Mouse (Mus musculus): ENCODE results near the gene Bptf. TPM values are rescaled to one million over a fixed set of nuclear protein-coding genes. Genes with fewer than 3 reads are reported as not detected.

The Bptf gene
- total and polyA plus RNA-seq, 3 experiments, result 22.1 to 63.9 (median 28.0) TPM

DNA sequence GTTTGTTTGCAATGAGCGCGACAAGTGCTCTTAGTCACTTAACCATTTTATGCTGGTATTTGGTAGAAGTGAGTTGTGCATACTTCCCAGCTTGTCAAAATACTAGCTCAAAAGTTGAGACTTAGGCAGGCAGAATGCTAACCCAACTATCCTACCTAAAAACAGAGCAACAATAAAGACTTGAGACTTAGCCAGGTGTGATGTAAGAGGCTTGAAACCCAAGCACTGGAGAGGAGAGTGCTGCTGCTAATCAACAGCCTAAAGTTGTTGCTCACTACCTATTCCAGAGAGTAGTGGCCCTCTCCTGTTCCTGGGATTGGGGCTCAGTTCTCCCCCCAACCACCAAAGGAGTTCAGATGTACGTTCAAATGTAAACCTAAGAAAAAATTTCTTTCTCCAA, 121.5 kb downstream of the Bptf start:
- H3K36me3 ChIP-seq (replicated peaks in 1 of 2; ENCODE audit: control insufficient read depth in 1 of 2, insufficient read depth in 1 of 2, low read length in 1 of 2), result no peaks in the 10 kb centered on the region
- no peak for DNase-seq (ENCODE audit: extremely low read depth)
- no peak overlapping the region for H3K9ac ChIP-seq (ENCODE audit: insufficient read depth, low read depth)
- no peak overlapping the region for H3K4me2 ChIP-seq (ENCODE audit: insufficient read depth, low read depth, poor library complexity, severe bottlenecking)
- in situ Hi-C loops (cut with MboI; ENCODE audit: low pct_ligation_motif_present, low pct_unique_long_range_greater_than_20kb, low sequenced_read_pairs) (no loop called here), dilution Hi-C loops (cut with MboI; ENCODE audit: extremely low pct_ligation_motif_present, extremely low pct_unique_long_range_greater_than_20kb, low sequenced_read_pairs) (no loop called here)
- H3K9me3 ChIP-seq (replicated peaks; ENCODE audit: low read length), result peaks cover 3% of the 10 kb centered on the region
- peaks cover 6 to 14% of the 10 kb centered on the region in 2 experiments; a peak in 3 of 4 replicates for H3K4me1 ChIP-seq (ENCODE audit: control insufficient read depth in 1 of 2, insufficient read depth in 2 of 2)
- no peaks in the 10 kb centered on the region for H3K79me2 ChIP-seq (replicated peaks; ENCODE audit: control insufficient read depth, extremely low read depth, insufficient read depth, poor library complexity, severe bottlenecking)
- peaks cover 11% of the 10 kb centered on the region for H3K27me3 ChIP-seq (replicated peaks)
- no peak overlapping the region for H3K4me3 ChIP-seq (replicated peaks in 1 of 3; ENCODE audit: low read depth in 2 of 3, low read length in 2 of 3, poor library complexity in 1 of 3)
- TF ChIP-seq SMC3 (IDR thresholded peaks at IDR 0.05; ENCODE audit: low read depth, low read length), result no peak
- TF ChIP-seq JUN (IDR thresholded peaks at IDR 0.05; ENCODE audit: insufficient read depth, low read depth, low read length), result no peak
- no peak for TF ChIP-seq EP300 (IDR thresholded peaks at IDR 0.05; ENCODE audit: low read length)
- no peak for TF ChIP-seq ZKSCAN1 (IDR thresholded peaks at IDR 0.05; ENCODE audit: borderline replicate concordance, low read depth, low read length)
- TF ChIP-seq ELF1 (IDR thresholded peaks at IDR 0.05; ENCODE audit: low read depth, low read length), result no peak
- no peak for TF ChIP-seq HCFC1 (IDR thresholded peaks at IDR 0.05; ENCODE audit: low read depth, low read length)
- no peak for TF ChIP-seq CTCF (conservative IDR thresholded peaks at IDR 0.05 in 1 of 2, IDR thresholded peaks at IDR 0.05 in 1 of 2; ENCODE audit: low read depth in 2 of 2, low read length in 2 of 2)
- TF ChIP-seq MAFK (IDR thresholded peaks at IDR 0.05; ENCODE audit: insufficient replicate concordance, low read length), result no peak
- no peak for TF ChIP-seq RAD21 (IDR thresholded peaks at IDR 0.05; ENCODE audit: low read depth, low read length)
- TF ChIP-seq RCOR1 (conservative IDR thresholded peaks at IDR 0.05; ENCODE audit: low read depth, low read length), result no peak
- TF ChIP-seq MEF2A (IDR thresholded peaks at IDR 0.05; ENCODE audit: borderline replicate concordance, low read depth, low read length), result no peak
- no peak for TF ChIP-seq POLR2AphosphoS2 (IDR thresholded peaks at IDR 0.05; ENCODE audit: low read depth, low read length)
- TF ChIP-seq ZNF384 (IDR thresholded peaks at IDR 0.05; ENCODE audit: low read depth, low read length), result no peak
- TF ChIP-seq USF2 (conservative IDR thresholded peaks at IDR 0.05; ENCODE audit: low read depth, low read length), result no peak
- TF ChIP-seq MAZ (IDR thresholded peaks at IDR 0.05; ENCODE audit: low read depth, low read length), result no peak
- no peak for TF ChIP-seq ETS1 (conservative IDR thresholded peaks at IDR 0.05; ENCODE audit: low read depth, low read length)
- TF ChIP-seq SIN3A (IDR thresholded peaks at IDR 0.05; ENCODE audit: low read length), result no peak
- no peak for TF ChIP-seq TCF12 (IDR thresholded peaks at IDR 0.05; ENCODE audit: low read depth, low read length)
- H3K27ac ChIP-seq (ENCODE audit: insufficient read depth, low read depth), result no peak overlapping the region

DNA sequence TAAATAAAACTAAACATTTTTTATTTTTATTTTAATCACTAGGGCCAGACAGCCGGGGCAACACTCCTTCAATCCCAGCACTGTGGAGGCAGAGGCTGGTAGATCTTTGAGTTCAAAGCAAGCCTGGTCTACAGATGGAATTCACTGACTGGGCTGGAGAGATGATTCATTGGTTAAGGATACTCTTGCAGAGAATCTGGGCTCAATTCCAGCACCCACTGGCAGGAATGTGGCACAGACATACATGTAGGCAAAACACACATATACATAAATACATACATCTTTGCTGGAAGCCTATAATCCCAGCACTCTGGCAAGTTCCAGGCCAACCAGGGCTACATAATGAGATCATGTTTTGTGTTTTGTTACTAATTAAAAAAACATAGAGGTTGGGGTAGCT, 126.4 kb downstream of the Bptf start:
- dilution Hi-C loops (cut with MboI; ENCODE audit: extremely low pct_ligation_motif_present, extremely low pct_unique_long_range_greater_than_20kb, low sequenced_read_pairs), result no loop called here
- no peak overlapping the region for H3K4me3 ChIP-seq (replicated peaks in 1 of 3; ENCODE audit: low read depth in 2 of 3, low read length in 2 of 3, poor library complexity in 1 of 3)
- TF ChIP-seq ETS1 (conservative IDR thresholded peaks at IDR 0.05; ENCODE audit: low read depth, low read length) (no peak), MAFK (IDR thresholded peaks at IDR 0.05; ENCODE audit: insufficient replicate concordance, low read length) (no peak), POLR2A (IDR thresholded peaks at IDR 0.05; ENCODE audit: low read depth, low read length) (no peak), MAX (IDR thresholded peaks at IDR 0.05; ENCODE audit: low read length) (no peak), HCFC1 (IDR thresholded peaks at IDR 0.05; ENCODE audit: low read depth, low read length) (no peak), USF2 (conservative IDR thresholded peaks at IDR 0.05; ENCODE audit: low read depth, low read length) (no peak), MAZ (IDR thresholded peaks at IDR 0.05; ENCODE audit: low read depth, low read length) (no peak), RAD21 (IDR thresholded peaks at IDR 0.05; ENCODE audit: low read depth, low read length) (no peak), POLR2AphosphoS2 (IDR thresholded peaks at IDR 0.05; ENCODE audit: low read depth, low read length) (no peak), MYC (IDR thresholded peaks at IDR 0.05; ENCODE audit: low read depth, low read length) (no peak), TBP (conservative IDR thresholded peaks at IDR 0.05; ENCODE audit: low read depth, low read length) (no peak), E2F4 (IDR thresholded peaks at IDR 0.05; ENCODE audit: insufficient replicate concordance, low read depth, low read length) (no peak), CTCF (conservative IDR thresholded peaks at IDR 0.05 in 1 of 2, IDR thresholded peaks at IDR 0.05 in 1 of 2; ENCODE audit: low read depth in 2 of 2, low read length in 2 of 2) (no peak), UBTF (IDR thresholded peaks at IDR 0.05; ENCODE audit: low read depth, low read length) (no peak)
- no peaks in the 10 kb centered on the region for H3K9me3 ChIP-seq (replicated peaks; ENCODE audit: low read length)
- peaks cover 11% of the 10 kb centered on the region for H3K27me3 ChIP-seq (replicated peaks)
- H3K9ac ChIP-seq (ENCODE audit: insufficient read depth, low read depth), result no peak overlapping the region
- H3K27ac ChIP-seq (ENCODE audit: insufficient read depth, low read depth), result no peak overlapping the region
- no peaks in the 10 kb centered on the region for H3K79me2 ChIP-seq (replicated peaks; ENCODE audit: control insufficient read depth, extremely low read depth, insufficient read depth, poor library complexity, severe bottlenecking)
- no peak for DNase-seq (ENCODE audit: extremely low read depth)
- peaks cover 0 to 7% of the 10 kb centered on the region in 2 experiments; a peak in 3 of 4 replicates for H3K4me1 ChIP-seq (ENCODE audit: control insufficient read depth in 1 of 2, insufficient read depth in 2 of 2)
- H3K4me2 ChIP-seq (ENCODE audit: insufficient read depth, low read depth, poor library complexity, severe bottlenecking), result no peak overlapping the region
- H3K36me3 ChIP-seq (replicated peaks in 1 of 2; ENCODE audit: control insufficient read depth in 1 of 2, insufficient read depth in 1 of 2, low read length in 1 of 2), result no peaks in the 10 kb centered on the region
- in situ Hi-C loops (cut with MboI; ENCODE audit: low pct_ligation_motif_present, low pct_unique_long_range_greater_than_20kb, low sequenced_read_pairs), result no loop called here

Measured in CH12.LX (cell line).